Mouse (Mus musculus): ENCODE measurements around the gene Cdiptos. TPM values are rescaled to one million over a fixed set of nuclear protein-coding genes. Genes with fewer than 3 reads are reported as not detected.

The Cdiptos gene
- polyA plus RNA-seq, 1 experiment from 2014 or later, result 1.6 TPM

DNA sequence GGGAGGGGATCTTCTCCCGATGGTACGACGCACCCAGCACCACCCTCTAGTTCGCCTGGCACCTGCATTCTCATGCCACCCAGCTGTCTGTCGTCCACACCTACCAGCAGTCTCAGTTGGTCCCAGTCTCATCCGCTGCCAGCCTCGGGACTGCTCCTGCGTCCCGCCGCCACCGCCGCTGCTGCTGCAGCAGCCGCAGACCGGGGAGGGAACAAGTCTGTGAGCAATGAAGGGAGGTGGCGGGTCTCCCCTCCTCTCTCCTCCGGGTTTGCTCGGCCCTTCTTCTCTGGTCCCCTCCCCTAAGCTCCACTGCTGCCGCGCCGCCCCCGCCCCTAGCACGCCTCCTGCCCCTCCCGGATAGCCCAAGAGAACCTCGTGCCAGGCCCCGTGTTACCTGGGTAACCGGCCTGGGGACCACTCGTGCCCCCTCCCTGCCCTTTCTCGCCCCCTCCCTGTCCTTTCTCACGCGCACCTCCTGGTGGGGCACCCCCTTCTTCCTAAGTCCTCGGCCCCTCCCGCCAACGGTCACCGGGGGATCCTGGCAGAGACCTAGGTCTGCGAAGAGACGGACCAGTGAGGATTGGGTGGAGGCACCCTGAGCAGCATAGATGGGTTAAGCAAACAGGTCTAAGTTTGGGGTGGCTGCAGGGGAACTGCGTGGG, 45.1 kb upstream of the Cdiptos start, which contains the start of the genes Gm42742 and Prrt2:
Gene Gm42742 (minus strand): TSS at position 197 of the 662 bp plus-strand sequence.
Gene Prrt2 (minus strand): TSS at position 311 of the 662 bp plus-strand sequence.
- Histone ChIP-seq H3K36me3 (ENCODE audit: control insufficient read depth, insufficient read depth, low read length) (peaks cover 31% of the 10 kb centered on the region), H3K9ac (ENCODE audit: low read length) (peak within 1 kb of the TSS; percentile 72), H3K9me3 (ENCODE audit: control insufficient read depth, low read length) (no peaks in the 10 kb centered on the region), H3K27me3 (ENCODE audit: control insufficient read depth, insufficient read depth, low read length) (no peaks in the 10 kb centered on the region), H3K4me1 (ENCODE audit: control insufficient read depth in 2 of 2, insufficient read depth in 2 of 2, low read length in 2 of 2) (peaks cover 25 to 57% of the 10 kb centered on the region in 2 experiments), H3K4me2 (ENCODE audit: low read length) (peak within 1 kb of the TSS; percentile 85), H3K27ac (replicated peaks in 1 of 2; ENCODE audit: control insufficient read depth in 1 of 2, insufficient read depth in 1 of 2, low read depth in 2 of 2, low read length in 2 of 2) (peak within 1 kb of the TSS; percentile 28 to 48; a peak in 2 of 4 replicates), H3K4me3 (ENCODE audit: control insufficient read depth in 1 of 2, insufficient read depth in 1 of 2, low read depth in 1 of 2, low read length in 2 of 2) (peak within 1 kb of the TSS; percentile 49 to 63)
- no peak for ATAC-seq (ENCODE audit: insufficient number of reproducible peaks, insufficient read depth, low FRiP score, low read depth)
- WGBS, result under 1% methylated on average over 37 of the region's 37 CpGs

DNA sequence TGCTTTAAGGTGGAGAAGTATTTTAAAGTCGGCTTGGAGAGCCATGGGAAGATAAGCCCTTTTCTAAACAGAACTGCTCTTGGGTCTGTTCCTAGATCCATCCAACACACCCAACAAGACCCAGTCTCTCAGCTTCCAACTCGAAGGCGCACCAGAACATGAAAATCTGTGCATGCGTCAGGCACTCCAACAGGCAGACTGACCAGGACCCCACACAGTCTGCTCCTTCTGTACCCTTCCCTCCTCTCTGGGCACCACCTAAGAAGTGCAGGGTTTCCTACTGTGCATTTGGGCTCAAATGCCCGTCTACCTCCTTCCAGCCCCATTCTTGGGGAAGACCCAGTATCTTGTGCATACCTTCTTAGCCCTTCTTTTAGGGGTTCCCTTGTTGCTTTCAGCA, 44.6 kb upstream of the Cdiptos start:
- Histone ChIP-seq H3K4me2 (ENCODE audit: low read length) (peak overlapping the region; percentile 85), H3K36me3 (ENCODE audit: control insufficient read depth, insufficient read depth, low read length) (peaks cover 36% of the 10 kb centered on the region), H3K27me3 (ENCODE audit: control insufficient read depth, insufficient read depth, low read length) (no peaks in the 10 kb centered on the region), H3K4me1 (ENCODE audit: control insufficient read depth in 2 of 2, insufficient read depth in 2 of 2, low read length in 2 of 2) (peaks cover 30 to 62% of the 10 kb centered on the region in 2 experiments), H3K27ac (replicated peaks in 1 of 2; ENCODE audit: control insufficient read depth in 1 of 2, insufficient read depth in 1 of 2, low read depth in 2 of 2, low read length in 2 of 2) (0 out of 4 replicates have a peak overlapping the region, but pooled peaks of 1 of the 2 experiments have one; percentile 48), H3K4me3 (ENCODE audit: control insufficient read depth in 1 of 2, insufficient read depth in 1 of 2, low read depth in 1 of 2, low read length in 2 of 2) (peak overlapping the region; percentile 49 to 63), H3K9me3 (ENCODE audit: control insufficient read depth, low read length) (no peaks in the 10 kb centered on the region), H3K9ac (ENCODE audit: low read length) (peak overlapping the region; percentile 72)
- ATAC-seq (ENCODE audit: insufficient number of reproducible peaks, insufficient read depth, low FRiP score, low read depth), result no peak
- 42% methylated on average over 5 of the region's 5 CpGs for WGBS

DNA sequence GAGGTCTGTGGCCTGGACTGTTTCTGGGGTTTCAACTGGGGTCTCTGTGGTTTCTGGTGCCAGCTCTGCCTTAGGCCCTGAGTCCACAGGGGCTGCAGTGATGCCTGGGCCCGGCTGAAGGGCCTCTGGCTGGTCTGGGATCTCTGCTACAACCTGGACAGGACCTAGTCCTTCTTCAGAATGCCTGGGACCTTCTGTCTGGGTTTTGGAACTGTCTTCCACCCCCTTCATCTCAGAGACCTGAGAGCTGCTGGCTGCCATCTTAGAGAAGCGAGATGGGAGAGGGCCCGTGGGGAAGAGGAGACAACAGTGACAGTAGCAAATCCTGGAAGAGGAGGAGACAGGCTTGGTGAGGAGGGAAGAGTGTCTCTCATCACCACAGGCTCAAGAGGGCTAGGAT, 44.1 kb upstream of the Cdiptos start:
- peak overlapping the region; percentile 85 for H3K4me2 ChIP-seq (ENCODE audit: low read length)
- 67% methylated on average over 3 of the region's 3 CpGs for WGBS
- H3K27ac ChIP-seq (replicated peaks in 1 of 2; ENCODE audit: control insufficient read depth in 1 of 2, insufficient read depth in 1 of 2, low read depth in 2 of 2, low read length in 2 of 2), result no peak overlapping the region
- no peak for ATAC-seq (ENCODE audit: insufficient number of reproducible peaks, insufficient read depth, low FRiP score, low read depth)
- H3K36me3 ChIP-seq (ENCODE audit: control insufficient read depth, insufficient read depth, low read length), result peaks cover 40% of the 10 kb centered on the region
- peaks cover 34 to 67% of the 10 kb centered on the region in 2 experiments for H3K4me1 ChIP-seq (ENCODE audit: control insufficient read depth in 2 of 2, insufficient read depth in 2 of 2, low read length in 2 of 2)
- no peaks in the 10 kb centered on the region for H3K27me3 ChIP-seq (ENCODE audit: control insufficient read depth, insufficient read depth, low read length)
- peak overlapping the region in 1 of 2 experiments; percentile 49; a peak in 1 of 4 replicates for H3K4me3 ChIP-seq (ENCODE audit: control insufficient read depth in 1 of 2, insufficient read depth in 1 of 2, low read depth in 1 of 2, low read length in 2 of 2)
- H3K9ac ChIP-seq (ENCODE audit: low read length), result peak overlapping the region; percentile 72
- no peaks in the 10 kb centered on the region for H3K9me3 ChIP-seq (ENCODE audit: control insufficient read depth, low read length)

DNA sequence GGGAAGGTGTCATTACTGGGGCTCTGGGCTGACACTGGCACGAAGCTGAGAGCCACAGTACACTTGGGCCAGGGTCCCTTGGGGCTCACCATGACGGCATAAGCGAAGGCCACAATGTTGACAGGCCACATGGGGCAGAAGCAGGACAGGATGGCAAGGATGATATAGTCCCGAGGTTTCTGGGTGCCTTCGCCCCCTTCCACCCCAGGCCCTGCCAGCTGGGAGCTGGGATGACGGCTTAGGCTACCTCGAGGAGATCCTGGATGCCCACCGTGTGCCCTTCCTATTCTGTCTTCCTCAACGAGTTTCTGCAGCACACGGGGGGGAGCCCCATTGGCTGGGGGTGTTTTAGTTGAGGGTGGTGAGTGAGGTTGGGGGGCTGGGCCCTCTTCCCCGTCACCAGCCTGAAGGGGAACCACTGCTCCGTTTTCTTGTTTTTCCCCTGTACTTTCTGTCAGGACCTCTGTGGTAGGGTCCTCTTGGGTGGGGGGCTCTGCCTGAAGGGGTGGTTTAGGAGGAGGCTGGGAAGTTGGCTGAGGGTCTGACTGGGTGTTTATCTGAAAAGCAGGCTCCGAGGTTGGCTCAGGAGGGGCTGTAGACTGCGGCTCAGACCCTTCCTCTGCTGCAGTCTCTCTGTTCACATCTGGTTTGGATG, 43.5 kb upstream of the Cdiptos start:
- Histone ChIP-seq H3K36me3 (ENCODE audit: control insufficient read depth, insufficient read depth, low read length) (peaks cover 41% of the 10 kb centered on the region), H3K9me3 (ENCODE audit: control insufficient read depth, low read length) (no peaks in the 10 kb centered on the region), H3K9ac (ENCODE audit: low read length) (no peak overlapping the region; the same call in 1 of the 2 replicates), H3K27ac (replicated peaks in 1 of 2; ENCODE audit: control insufficient read depth in 1 of 2, insufficient read depth in 1 of 2, low read depth in 2 of 2, low read length in 2 of 2) (no peak overlapping the region), H3K4me2 (ENCODE audit: low read length) (no peak overlapping the region), H3K4me1 (ENCODE audit: control insufficient read depth in 2 of 2, insufficient read depth in 2 of 2, low read length in 2 of 2) (peaks cover 32 to 68% of the 10 kb centered on the region in 2 experiments), H3K4me3 (ENCODE audit: control insufficient read depth in 1 of 2, insufficient read depth in 1 of 2, low read depth in 1 of 2, low read length in 2 of 2) (no peak overlapping the region), H3K27me3 (ENCODE audit: control insufficient read depth, insufficient read depth, low read length) (no peaks in the 10 kb centered on the region)
- 80% methylated on average over 14 of the region's 14 CpGs for WGBS
- no peak for ATAC-seq (ENCODE audit: insufficient number of reproducible peaks, insufficient read depth, low FRiP score, low read depth)

DNA sequence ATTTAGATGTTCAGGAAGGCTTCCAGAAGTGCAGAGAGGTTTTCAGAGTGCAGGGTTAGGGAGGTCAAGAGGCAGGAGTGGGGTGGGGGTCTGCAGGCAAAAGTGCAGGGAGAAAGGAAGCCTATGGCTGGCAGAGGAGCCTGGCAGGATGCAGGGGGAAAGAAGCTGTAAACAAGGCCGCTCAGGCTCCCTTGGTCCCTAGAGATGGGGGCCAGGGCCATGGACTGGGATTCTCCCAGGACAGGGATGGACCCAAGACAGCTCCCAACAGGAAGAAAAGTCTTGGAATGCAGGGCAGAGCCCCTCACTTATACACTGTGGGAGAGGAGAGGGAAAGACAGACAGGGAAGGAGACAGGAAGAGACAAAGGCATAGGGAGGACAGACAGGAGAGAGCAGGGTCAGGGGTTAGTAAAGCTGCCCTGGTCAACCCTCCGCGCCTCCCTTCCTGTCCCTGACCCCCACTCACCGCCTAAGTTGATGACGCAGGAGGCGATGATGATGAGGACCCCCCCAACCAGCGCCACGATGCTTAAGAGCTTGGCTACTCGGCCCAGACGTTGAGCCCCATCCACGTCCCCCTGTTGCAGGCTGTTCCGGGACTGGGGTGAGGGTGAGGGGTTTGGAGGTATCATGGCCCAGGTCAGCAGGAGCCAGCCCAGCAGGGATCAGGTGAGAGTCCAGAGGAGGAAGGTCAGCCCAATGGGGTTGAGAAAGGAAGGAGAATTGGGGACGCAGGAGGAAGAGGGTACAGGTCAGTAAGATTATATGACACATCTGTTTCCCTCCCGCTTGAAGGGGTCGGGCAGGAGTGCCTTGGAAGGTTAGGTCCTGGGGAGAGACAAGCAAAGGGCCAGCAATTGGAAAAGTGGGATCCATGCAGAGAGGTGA, 42.8 kb upstream of the Cdiptos start:
- H3K4me2 ChIP-seq (ENCODE audit: low read length), result no peak overlapping the region
- H3K4me1 ChIP-seq (ENCODE audit: control insufficient read depth in 2 of 2, insufficient read depth in 2 of 2, low read length in 2 of 2), result peaks cover 27 to 65% of the 10 kb centered on the region in 2 experiments
- no peak overlapping the region; the same call in 1 of the 2 replicates for H3K9ac ChIP-seq (ENCODE audit: low read length)

DNA sequence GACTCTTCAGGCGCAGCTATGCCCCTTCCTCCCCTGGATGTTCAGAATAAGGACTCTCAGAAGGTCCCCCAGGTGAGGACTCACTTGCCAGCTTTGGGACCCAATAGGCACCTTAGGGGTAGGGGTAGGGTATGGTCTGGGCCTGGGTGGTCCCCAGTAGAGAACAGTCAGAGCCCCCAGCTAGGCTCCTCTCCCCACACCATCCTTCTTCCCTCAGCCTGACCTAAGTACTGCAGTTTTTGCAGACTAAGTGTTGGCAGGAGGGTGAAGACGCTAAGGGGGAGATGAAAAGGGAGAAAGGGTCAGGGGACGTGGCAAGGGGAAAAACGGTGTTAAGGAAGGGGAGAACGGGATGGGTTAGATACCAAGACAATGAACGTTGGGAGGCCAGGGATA, 42.0 kb upstream of the Cdiptos start:
- no peak for ATAC-seq (ENCODE audit: insufficient number of reproducible peaks, insufficient read depth, low FRiP score, low read depth)
- H3K9me3 ChIP-seq (ENCODE audit: control insufficient read depth, low read length), result no peaks in the 10 kb centered on the region
- peaks cover 34% of the 10 kb centered on the region for H3K36me3 ChIP-seq (ENCODE audit: control insufficient read depth, insufficient read depth, low read length)
- H3K27ac ChIP-seq (replicated peaks in 1 of 2; ENCODE audit: control insufficient read depth in 1 of 2, insufficient read depth in 1 of 2, low read depth in 2 of 2, low read length in 2 of 2), result no peak overlapping the region
- H3K4me2 ChIP-seq (ENCODE audit: low read length), result no peak overlapping the region
- 47% methylated on average over 6 of the region's 6 CpGs for WGBS
- H3K4me3 ChIP-seq (ENCODE audit: control insufficient read depth in 1 of 2, insufficient read depth in 1 of 2, low read depth in 1 of 2, low read length in 2 of 2), result no peak overlapping the region
- H3K4me1 ChIP-seq (ENCODE audit: control insufficient read depth in 2 of 2, insufficient read depth in 2 of 2, low read length in 2 of 2), result peaks cover 27 to 62% of the 10 kb centered on the region in 2 experiments
- H3K9ac ChIP-seq (ENCODE audit: low read length), result peak overlapping the region; percentile 25; the same call in 1 of the 2 replicates
- H3K27me3 ChIP-seq (ENCODE audit: control insufficient read depth, insufficient read depth, low read length), result no peaks in the 10 kb centered on the region

More for the DNA sequence above, 42.8 kb upstream of the Cdiptos start:
- peaks cover 34% of the 10 kb centered on the region for H3K36me3 ChIP-seq (ENCODE audit: control insufficient read depth, insufficient read depth, low read length)
- no peaks in the 10 kb centered on the region for H3K27me3 ChIP-seq (ENCODE audit: control insufficient read depth, insufficient read depth, low read length)
- H3K27ac ChIP-seq (replicated peaks in 1 of 2; ENCODE audit: control insufficient read depth in 1 of 2, insufficient read depth in 1 of 2, low read depth in 2 of 2, low read length in 2 of 2), result no peak overlapping the region
- no peaks in the 10 kb centered on the region for H3K9me3 ChIP-seq (ENCODE audit: control insufficient read depth, low read length)
- WGBS, result 72% methylated on average over 15 of the region's 15 CpGs
- no peak for ATAC-seq (ENCODE audit: insufficient number of reproducible peaks, insufficient read depth, low FRiP score, low read depth)
- H3K4me3 ChIP-seq (ENCODE audit: control insufficient read depth in 1 of 2, insufficient read depth in 1 of 2, low read depth in 1 of 2, low read length in 2 of 2), result no peak overlapping the region

Measured in heart, embryonic 14.5 days (tissue).